In the genomic region with DNA sequence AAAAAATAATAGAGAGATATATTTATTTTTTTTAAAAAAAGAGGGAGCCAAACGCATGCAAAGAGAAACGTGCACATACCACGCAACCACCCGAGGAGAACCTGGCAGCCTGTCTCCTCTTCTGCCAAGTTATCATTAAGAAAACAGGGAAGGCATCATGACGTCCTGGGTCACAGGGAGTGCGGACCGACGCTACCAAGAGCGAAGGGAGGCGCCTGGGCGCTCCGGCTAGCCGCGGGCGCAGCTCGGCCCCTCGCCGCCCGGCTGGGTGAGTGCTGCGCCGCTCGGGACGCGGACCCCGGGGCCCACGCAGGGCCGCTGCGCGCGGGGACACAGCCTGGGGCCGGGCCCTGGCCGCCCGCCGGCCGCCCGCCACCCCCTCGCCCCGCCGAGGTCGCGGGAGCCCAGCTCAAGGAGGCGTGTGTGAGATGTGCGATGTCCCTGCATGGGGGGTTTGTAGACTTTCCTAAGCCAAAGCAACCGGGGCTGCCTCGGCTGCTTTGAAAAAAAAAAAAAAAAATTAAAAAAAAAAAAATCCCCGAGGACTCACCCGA, we compare ENCODE assay signal across 9 mouse cellular contexts. TPM values are rescaled to one million over a fixed set of nuclear protein-coding genes. Genes with fewer than 3 reads are reported as not detected.
DNase-seq lines count a peak whose midpoint lies in the region; ATAC-seq and TF ChIP-seq lines count a peak whose summit lies in the region.
"Had no signal": no experiment of that assay in that cellular context is flagged by ENCODE, and none has a peak within 500 bp of the region (broad histone marks: within the 10 kb centered on the region; RNA-seq: fewer than 3 reads in every experiment).

No protein-coding gene starts in this region.

- no peaks in the 10 kb centered on the region for H3K9me3 ChIP-seq in E14TG2a.4 (ENCODE audit: low read length)
- H3K9me3 ChIP-seq in forebrain, embryonic 15.5 days, result no peaks in the 10 kb centered on the region
- no peaks in the 10 kb centered on the region for H3K9me3 ChIP-seq in hindbrain, embryonic 15.5 days
- H3K9me3 ChIP-seq in lung, postnatal 0 days (ENCODE audit: low read length), result no peaks in the 10 kb centered on the region

- peak; percentile 50 for DNase-seq in left cerebral cortex, adult 11 months (ENCODE audit: low spot score)
- DNase-seq in lung, postnatal 0 days (ENCODE audit: low spot score), result peak; percentile 71
- DNase-seq in right cerebral cortex, postnatal 4 days, result peak; percentile 49
- DNase-seq in B cell, adult 2 months, result no peak

- no peak for TF ChIP-seq CTCF in E14TG2a.4 (conservative IDR thresholded peaks at IDR 0.05; ENCODE audit: low read length)
- no peak for TF ChIP-seq CTCF in lung, postnatal 0 days (IDR thresholded peaks at IDR 0.05)

- no peak for TF ChIP-seq EP300 in lung, postnatal 0 days (IDR thresholded peaks at IDR 0.05)

- peak overlapping the region; percentile 76 for H3K9ac ChIP-seq in forebrain, embryonic 15.5 days (replicated peaks)
- H3K9ac ChIP-seq in hindbrain, embryonic 15.5 days, result peak overlapping the region; percentile 88
- peak overlapping the region; percentile 42 for H3K9ac ChIP-seq in lung, postnatal 0 days (replicated peaks; ENCODE audit: low read depth)

- H3K36me3 ChIP-seq in E14TG2a.4 (ENCODE audit: insufficient read depth, low read length), result no peaks in the 10 kb centered on the region
- no peaks in the 10 kb centered on the region for H3K36me3 ChIP-seq in forebrain, embryonic 15.5 days
- no peaks in the 10 kb centered on the region for H3K36me3 ChIP-seq in hindbrain, embryonic 15.5 days
- H3K36me3 ChIP-seq in lung, postnatal 0 days (ENCODE audit: insufficient read depth, low read length), result no peaks in the 10 kb centered on the region

- peaks cover 27% of the 10 kb centered on the region for H3K27me3 ChIP-seq in E14TG2a.4 (ENCODE audit: insufficient read depth, low read length)
- no peaks in the 10 kb centered on the region for H3K27me3 ChIP-seq in forebrain, embryonic 15.5 days
- H3K27me3 ChIP-seq in hindbrain, embryonic 15.5 days, result no peaks in the 10 kb centered on the region
- H3K27me3 ChIP-seq in lung, postnatal 0 days (replicated peaks; ENCODE audit: insufficient read depth, low read length), result no peaks in the 10 kb centered on the region

- peak overlapping the region; percentile 58 for H3K4me3 ChIP-seq in E14TG2a.4 (replicated peaks; ENCODE audit: low read length)
- peak overlapping the region; percentile 70 for H3K4me3 ChIP-seq in forebrain, embryonic 15.5 days
- peak overlapping the region; percentile 81 for H3K4me3 ChIP-seq in hindbrain, embryonic 15.5 days
- peak overlapping the region; percentile 53 for H3K4me3 ChIP-seq in lung, postnatal 0 days (ENCODE audit: low read depth, low read length)

- H3K27ac ChIP-seq in forebrain, embryonic 15.5 days (replicated peaks), result peak overlapping the region; percentile 62
- H3K27ac ChIP-seq in hindbrain, embryonic 15.5 days (replicated peaks), result peak overlapping the region; percentile 91
- peak overlapping the region; percentile 40; the same call in 1 of the 2 replicates for H3K27ac ChIP-seq in lung, postnatal 0 days (ENCODE audit: low read length)
- H3K27ac ChIP-seq: macrophage had no signal

- ATAC-seq in cerebellum, adult (ENCODE audit: insufficient number of reproducible peaks, low FRiP score, low TSS enrichment), result peak; percentile 62
- ATAC-seq in forebrain, embryonic 15.5 days (replicated peaks), result peak; percentile 80
- peak; percentile 88 for ATAC-seq in hindbrain, embryonic 15.5 days (ENCODE audit: low FRiP score, low read depth)
- peak; percentile 78 for ATAC-seq in lung, postnatal 0 days

- H3K4me1 ChIP-seq in E14TG2a.4 (replicated peaks; ENCODE audit: low read depth, low read length), result peaks cover 12% of the 10 kb centered on the region
- H3K4me1 ChIP-seq in forebrain, embryonic 15.5 days, result 0 out of 2 replicates have a peak, but pooled peaks cover 4% of the 10 kb centered on the region
- H3K4me1 ChIP-seq in hindbrain, embryonic 15.5 days (replicated peaks), result peaks cover 26% of the 10 kb centered on the region
- no peaks in the 10 kb centered on the region for H3K4me1 ChIP-seq in lung, postnatal 0 days (ENCODE audit: insufficient read depth, low read depth, low read length)

- WGBS in forebrain, embryonic 15.5 days, result under 1% methylated on average over 46 of the region's 47 CpGs
- WGBS in hindbrain, embryonic 15.5 days, result under 1% methylated on average over 40 of the region's 47 CpGs
- under 1% methylated on average over 37 of the region's 47 CpGs for WGBS in lung, postnatal 0 days

- H3K4me2 ChIP-seq in forebrain, embryonic 15.5 days (replicated peaks), result peak overlapping the region; percentile 98
- peak overlapping the region; percentile 92 for H3K4me2 ChIP-seq in hindbrain, embryonic 15.5 days
- peak overlapping the region; percentile 97 for H3K4me2 ChIP-seq in lung, postnatal 0 days (replicated peaks; ENCODE audit: low read depth, low read length)

RNA-seq across cellular contexts. Expression of a gene that starts 43.2 kb away (rescaled TPM):
- polyA plus RNA-seq in forebrain, embryonic 15.5 days (2015; fragmentation: Nextera tagmentation; extraction: Ambion mirVana), result 8.6 and 9.9 TPM in 2 replicates
- 33.2 and 36.6 TPM in 2 replicates for polyA plus RNA-seq in hindbrain, embryonic 15.5 days (2015; fragmentation: Nextera tagmentation; extraction: Ambion mirVana)
- 0.54 and 0.93 TPM in 2 replicates for polyA plus RNA-seq in lung, postnatal 0 days (2015; fragmentation: Nextera tagmentation; extraction: Ambion mirVana)
- polyA plus RNA-seq: macrophage had no signal

Comparison
In these comparisons a context has a peak if more than half of its experiments do, and no peak if none do; other contexts are left out.
1. H3K27ac ChIP-seq: peak in every context shown above with its lines; median percentile 91 in hindbrain, embryonic 15.5 days; 62 in forebrain, embryonic 15.5 days; 40 in lung, postnatal 0 days.
2. DNase-seq: peak in left cerebral cortex, adult 11 months (single experiment), lung, postnatal 0 days (single experiment) and right cerebral cortex, postnatal 4 days (single experiment); none in B cell, adult 2 months (0 of 2).
3. Peak in every context shown above with its lines, with median percentiles within 50 percentile points of each other: H3K4me3 ChIP-seq, ATAC-seq, H3K4me2 ChIP-seq and H3K9ac ChIP-seq.